Mouse (Mus musculus): ENCODE measurements around the gene Arhgef19. TPM values are rescaled to one million over a fixed set of nuclear protein-coding genes. Genes with fewer than 3 reads are reported as not detected.
A peak's percentile ranks its signal among the peaks of the same experiment; 100 is the strongest.

Gene Arhgef19
- polyA plus RNA-seq, 2 experiments: 15.3 to 20.4 TPM

DNA sequence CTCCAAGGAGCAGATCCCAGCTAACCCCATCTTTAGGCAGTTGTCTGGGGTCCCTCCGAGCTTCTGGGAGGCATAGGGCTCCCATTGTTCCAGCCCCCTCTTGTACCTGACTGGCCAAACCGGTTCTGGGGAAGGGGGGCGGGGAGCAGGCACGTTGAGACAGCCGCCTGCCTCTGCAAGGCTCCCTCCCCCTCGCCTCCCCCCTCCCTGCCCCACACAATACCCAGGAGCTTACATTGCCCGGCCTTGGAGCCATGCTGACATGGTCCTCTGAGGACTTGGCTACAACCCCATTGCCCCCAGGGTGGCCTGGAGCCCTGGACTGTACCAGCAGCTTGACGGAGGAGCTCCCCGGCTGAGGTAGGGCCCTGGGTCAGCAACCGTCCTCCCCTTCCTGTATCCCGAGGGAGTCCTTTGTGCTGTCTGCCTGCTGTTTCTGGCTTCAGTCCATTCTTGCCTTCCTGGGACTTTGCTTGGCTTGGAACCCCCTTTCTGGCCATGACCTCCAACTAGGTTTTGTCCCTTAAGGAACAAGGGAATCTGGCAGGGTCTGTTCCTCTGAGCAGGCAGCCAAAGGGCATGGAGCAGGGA is 3.4 kb downstream of the Arhgef19 start:
- peak overlapping the region; percentile 29 for H3K4me2 ChIP-seq (replicated peaks; ENCODE audit: low read depth, low read length, severe bottlenecking)
- DNase-seq (ENCODE audit: low spot score): no peak
- H3K4me3 ChIP-seq (replicated peaks; ENCODE audit: low read length): peak overlapping the region; percentile 23
- ATAC-seq (ENCODE audit: low FRiP score, low read depth): no peak
- peaks cover 55% of the 10 kb centered on the region for H3K27me3 ChIP-seq (ENCODE audit: control insufficient read depth, insufficient read depth, low read length)
- H3K9me3 ChIP-seq (ENCODE audit: control insufficient read depth, low read length): no peaks in the 10 kb centered on the region
- TF ChIP-seq POLR2A (IDR thresholded peaks at IDR 0.05; ENCODE audit: borderline replicate concordance, extremely low read depth, insufficient read depth, insufficient read length): no peak
- H3K9ac ChIP-seq (ENCODE audit: low read depth, low read length, severe bottlenecking): no peak overlapping the region; the same call in 1 of the 2 replicates
- H3K27ac ChIP-seq (replicated peaks; ENCODE audit: low read depth, low read length): no peak overlapping the region
- H3K36me3 ChIP-seq (ENCODE audit: control insufficient read depth, insufficient read depth, low read length): no peaks in the 10 kb centered on the region
- peaks cover 60% of the 10 kb centered on the region for H3K4me1 ChIP-seq (ENCODE audit: control insufficient read depth, insufficient read depth, low read length)
- WGBS: 7% methylated on average over 11 of the region's 11 CpGs

DNA sequence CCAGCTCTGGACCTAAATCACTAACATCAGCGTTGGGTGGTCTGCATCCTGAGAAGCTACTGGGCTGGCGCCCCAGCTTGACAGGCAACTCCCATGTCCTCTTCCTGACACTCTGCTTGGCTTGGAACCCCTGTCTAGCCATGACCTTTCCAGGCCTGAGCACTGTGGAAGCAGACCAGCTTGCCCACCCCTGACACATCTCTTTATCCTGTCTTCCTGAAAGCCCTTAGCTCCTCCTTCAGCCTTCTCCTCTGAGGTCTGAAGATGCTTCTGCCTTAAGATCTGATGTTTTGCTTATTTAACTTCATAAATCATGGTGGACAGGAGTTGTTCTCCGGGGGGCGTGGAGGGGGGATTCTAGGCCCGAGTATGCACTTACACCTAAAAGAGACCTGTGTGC is 4.3 kb downstream of the Arhgef19 start:
- ATAC-seq (ENCODE audit: low FRiP score, low read depth): no peak
- H3K4me2 ChIP-seq (replicated peaks; ENCODE audit: low read depth, low read length, severe bottlenecking): peak overlapping the region; percentile 29; the same call in 1 of the 2 replicates
- WGBS: 53% methylated on average over 5 of the region's 5 CpGs
- DNase-seq (ENCODE audit: low spot score): no peak
- H3K4me1 ChIP-seq (ENCODE audit: control insufficient read depth, insufficient read depth, low read length): peaks cover 66% of the 10 kb centered on the region
- H3K4me3 ChIP-seq (replicated peaks; ENCODE audit: low read length): peak overlapping the region; percentile 23; the same call in 1 of the 2 replicates
- H3K27me3 ChIP-seq (ENCODE audit: control insufficient read depth, insufficient read depth, low read length): peaks cover 64% of the 10 kb centered on the region
- no peak for TF ChIP-seq POLR2A (IDR thresholded peaks at IDR 0.05; ENCODE audit: borderline replicate concordance, extremely low read depth, insufficient read depth, insufficient read length)
- H3K36me3 ChIP-seq (ENCODE audit: control insufficient read depth, insufficient read depth, low read length): no peaks in the 10 kb centered on the region
- H3K9ac ChIP-seq (ENCODE audit: low read depth, low read length, severe bottlenecking): no peak overlapping the region
- H3K9me3 ChIP-seq (ENCODE audit: control insufficient read depth, low read length): no peaks in the 10 kb centered on the region
- H3K27ac ChIP-seq (replicated peaks; ENCODE audit: low read depth, low read length): no peak overlapping the region

DNA sequence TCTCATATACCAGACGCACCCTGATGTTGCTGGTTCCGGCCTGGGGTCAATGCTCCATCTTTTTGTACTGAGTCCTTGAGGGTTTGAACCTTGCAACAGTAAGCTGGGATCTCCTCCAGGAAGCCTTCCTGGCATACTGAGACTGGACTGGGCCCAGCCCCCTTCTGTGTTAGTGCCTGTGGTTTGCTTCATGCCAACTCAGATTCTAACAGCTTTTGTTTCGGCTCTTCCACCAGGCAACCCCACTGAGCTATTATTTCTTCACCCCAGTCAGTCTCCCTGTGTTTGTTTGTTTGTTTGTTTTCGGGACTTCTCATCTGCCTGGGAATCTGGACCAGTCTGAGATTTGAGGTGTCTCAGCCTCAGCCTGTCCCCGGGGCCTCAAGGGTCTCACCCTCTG is 5.1 kb downstream of the Arhgef19 start:
- H3K27me3 ChIP-seq (ENCODE audit: control insufficient read depth, insufficient read depth, low read length): peaks cover 67% of the 10 kb centered on the region

DNA sequence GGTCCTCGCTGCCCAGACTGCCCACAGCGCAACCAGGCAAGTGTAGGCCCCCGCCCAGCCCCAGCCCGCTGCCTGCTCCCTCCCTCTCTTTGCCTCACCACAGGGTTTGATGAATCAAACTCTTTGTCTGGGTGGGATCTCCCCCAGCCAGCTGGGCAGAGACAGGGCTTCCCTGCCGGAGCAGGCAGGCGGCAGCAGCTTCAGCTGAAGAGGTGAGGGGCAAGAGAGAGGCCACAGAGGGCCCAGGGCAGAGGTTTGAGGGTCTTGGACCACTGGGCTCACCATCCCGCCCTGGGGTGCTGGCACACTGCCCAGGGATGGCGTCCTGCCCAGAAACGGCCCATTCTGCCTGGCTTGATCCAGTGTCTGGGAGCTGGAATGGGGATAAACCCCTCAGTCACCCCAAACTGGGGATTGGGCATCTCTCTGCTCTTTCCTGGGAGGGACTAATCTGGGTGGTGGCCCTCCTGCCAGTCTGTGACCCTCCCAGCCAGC is 5.7 kb downstream of the Arhgef19 start:
- ATAC-seq (ENCODE audit: low FRiP score, low read depth) (0 out of 2 replicates have a peak, but pooled peaks have one; percentile 20), DNase-seq (ENCODE audit: low spot score) (peak; percentile 64)
- H3K9ac ChIP-seq (ENCODE audit: low read depth, low read length, severe bottlenecking): peak overlapping the region; percentile 46
- peaks cover 58% of the 10 kb centered on the region for H3K4me1 ChIP-seq (ENCODE audit: control insufficient read depth, insufficient read depth, low read length)
- peak overlapping the region; percentile 14 for H3K4me3 ChIP-seq (replicated peaks; ENCODE audit: low read length)
- H3K36me3 ChIP-seq (ENCODE audit: control insufficient read depth, insufficient read depth, low read length): no peaks in the 10 kb centered on the region
- 9% methylated on average over 9 of the region's 9 CpGs for WGBS
- H3K4me2 ChIP-seq (replicated peaks; ENCODE audit: low read depth, low read length, severe bottlenecking): peak overlapping the region; percentile 39
- no peak for TF ChIP-seq POLR2A (IDR thresholded peaks at IDR 0.05; ENCODE audit: borderline replicate concordance, extremely low read depth, insufficient read depth, insufficient read length)
- H3K27me3 ChIP-seq (ENCODE audit: control insufficient read depth, insufficient read depth, low read length): peaks cover 64% of the 10 kb centered on the region
- peak overlapping the region; percentile 78 for H3K27ac ChIP-seq (replicated peaks; ENCODE audit: low read depth, low read length)
- no peaks in the 10 kb centered on the region for H3K9me3 ChIP-seq (ENCODE audit: control insufficient read depth, low read length)

More for the DNA sequence above, 5.1 kb downstream of the Arhgef19 start:
- Histone ChIP-seq H3K9ac (ENCODE audit: low read depth, low read length, severe bottlenecking) (peak overlapping the region; percentile 46; the same call in 1 of the 2 replicates), H3K4me2 (replicated peaks; ENCODE audit: low read depth, low read length, severe bottlenecking) (peak overlapping the region; percentile 39; the same call in 1 of the 2 replicates), H3K4me1 (ENCODE audit: control insufficient read depth, insufficient read depth, low read length) (peaks cover 63% of the 10 kb centered on the region), H3K4me3 (replicated peaks; ENCODE audit: low read length) (peak overlapping the region; percentile 14; the same call in 1 of the 2 replicates), H3K36me3 (ENCODE audit: control insufficient read depth, insufficient read depth, low read length) (no peaks in the 10 kb centered on the region), H3K27ac (replicated peaks; ENCODE audit: low read depth, low read length) (peak overlapping the region; percentile 78), H3K9me3 (ENCODE audit: control insufficient read depth, low read length) (no peaks in the 10 kb centered on the region)
- ATAC-seq (ENCODE audit: low FRiP score, low read depth) (no peak), DNase-seq (ENCODE audit: low spot score) (no peak)
- no peak for TF ChIP-seq POLR2A (IDR thresholded peaks at IDR 0.05; ENCODE audit: borderline replicate concordance, extremely low read depth, insufficient read depth, insufficient read length)
- 63% methylated on average over 5 of the region's 5 CpGs for WGBS

DNA sequence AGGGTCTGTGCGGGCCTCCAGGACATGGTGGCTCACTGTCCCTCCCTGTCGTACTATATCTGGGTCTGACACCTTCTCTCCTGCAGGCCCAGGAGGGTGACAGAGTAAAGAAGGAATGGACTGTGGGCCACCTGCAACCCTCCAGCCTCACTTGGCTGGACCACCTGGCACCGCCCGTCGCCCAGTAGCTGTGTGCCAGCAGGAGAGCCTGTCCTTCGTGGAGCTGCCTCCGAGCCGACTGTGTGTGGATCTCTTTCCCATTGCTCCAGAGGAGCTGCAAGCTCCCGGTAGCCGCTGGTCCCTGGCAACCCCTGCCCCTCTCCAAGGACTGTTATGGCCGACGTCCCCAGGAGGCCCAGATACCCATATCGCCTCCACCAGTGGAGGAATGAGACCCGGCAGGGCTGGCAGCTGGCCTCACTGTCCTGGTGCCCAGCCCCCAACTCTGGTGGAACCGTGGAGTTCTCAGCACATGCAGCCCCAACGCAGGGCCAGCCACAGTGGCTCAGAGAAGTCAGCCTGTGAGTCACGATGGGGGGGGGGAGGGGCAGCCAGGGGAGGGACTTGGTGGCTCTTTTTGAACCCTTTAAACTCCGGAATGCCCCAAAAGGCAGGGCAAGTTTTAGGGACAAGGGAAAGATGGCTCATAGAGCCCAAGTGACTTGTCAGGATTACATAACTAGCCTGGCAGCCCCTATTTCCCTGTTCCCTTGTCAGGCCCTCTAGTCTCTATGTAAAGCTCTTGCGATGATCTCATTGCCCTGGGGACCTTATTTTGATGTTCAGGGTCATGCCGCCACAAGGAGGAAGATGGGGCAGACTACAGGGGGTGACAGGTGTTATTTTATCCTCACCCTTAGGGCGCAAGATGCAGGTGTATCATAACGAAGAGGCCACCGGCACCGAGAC is 7.0 kb downstream of the Arhgef19 start:
- H3K4me2 ChIP-seq (replicated peaks; ENCODE audit: low read depth, low read length, severe bottlenecking): peak overlapping the region; percentile 65
- ATAC-seq (ENCODE audit: low FRiP score, low read depth): no peak
- H3K4me1 ChIP-seq (ENCODE audit: control insufficient read depth, insufficient read depth, low read length): peaks cover 49% of the 10 kb centered on the region
- no peak overlapping the region; the same call in 1 of the 2 replicates for H3K9ac ChIP-seq (ENCODE audit: low read depth, low read length, severe bottlenecking)
- TF ChIP-seq POLR2A (IDR thresholded peaks at IDR 0.05; ENCODE audit: borderline replicate concordance, extremely low read depth, insufficient read depth, insufficient read length): no peak
- 23% methylated on average over 23 of the region's 24 CpGs for WGBS
- peaks cover 53% of the 10 kb centered on the region for H3K27me3 ChIP-seq (ENCODE audit: control insufficient read depth, insufficient read depth, low read length)
- peak overlapping the region; percentile 44; the same call in 1 of the 2 replicates for H3K4me3 ChIP-seq (replicated peaks; ENCODE audit: low read length)
- H3K27ac ChIP-seq (replicated peaks; ENCODE audit: low read depth, low read length): no peak overlapping the region
- no peaks in the 10 kb centered on the region for H3K9me3 ChIP-seq (ENCODE audit: control insufficient read depth, low read length)
- peaks cover 2% of the 10 kb centered on the region; the same call in 1 of the 2 replicates for H3K36me3 ChIP-seq (ENCODE audit: control insufficient read depth, insufficient read depth, low read length)
- no peak for DNase-seq (ENCODE audit: low spot score)

Data from limb, embryonic 14.5 days (tissue).